Mouse (Mus musculus) embryonic facial prominence, embryonic 13.5 days (tissue): ENCODE measurements at regions not wholly inside any gene's neighbourhood (a gene's known extent, or its start where the extent isn't known, plus 50 kb on each side); places are given as distances from the start of the nearest gene placed in this dataset.

Experiments
- ATAC-seq: fragments of 200-750 bp; cut with Nextera tagmentation; 2 replicates; pipeline ENCODE4 v1.8.0; 2017; ENCODE audit warnings: low read depth; ENCODE audit not compliant: insufficient number of reproducible peaks, insufficient read depth, low FRiP score, low TSS enrichment
- H3K27ac ChIP-seq: fragments of 300-500 bp; sonication (generic); 2 replicates; pipeline ENCODE4 v1.5.1; 2015; ENCODE audit warnings: moderate library complexity, mild to moderate bottlenecking, inconsistent platforms
- H3K27me3 ChIP-seq: fragments of 300-500 bp; sonication (generic); 2 replicates; pipeline ENCODE4 v1.6.1; 2015; ENCODE audit warnings: mild to moderate bottlenecking, inconsistent platforms
- H3K36me3 ChIP-seq: fragments of 300-500 bp; sonication (generic); 2 replicates; pipeline ENCODE4 v1.6.1; 2015; ENCODE audit warnings: mild to moderate bottlenecking, inconsistent platforms
- H3K4me1 ChIP-seq: fragments of 300-500 bp; sonication (generic); 2 replicates; pipeline ENCODE4 v1.6.1; 2015; ENCODE audit warnings: inconsistent platforms
- H3K4me2 ChIP-seq: fragments of 300-500 bp; sonication (generic); 2 replicates; pipeline ENCODE4 v1.6.1; 2015; ENCODE audit warnings: moderate library complexity, mild to moderate bottlenecking, inconsistent platforms
- H3K4me3 ChIP-seq: fragments of 300-500 bp; sonication (generic); 2 replicates; pipeline ENCODE4 v1.5.1; 2015; ENCODE audit warnings: mild to moderate bottlenecking, inconsistent platforms
- H3K9ac ChIP-seq: fragments of 300-500 bp; sonication (generic); 2 replicates; pipeline ENCODE4 v1.6.1; 2015; ENCODE audit warnings: mild to moderate bottlenecking, inconsistent platforms
- H3K9me3 ChIP-seq: fragments of 300-500 bp; sonication (generic); 2 replicates; pipeline ENCODE4 v1.6.1; 2016; ENCODE audit warnings: inconsistent platforms
- WGBS: fragments of 180-500 bp; shearing (Covaris S2); methylation state at CpG from one replicate; pipeline ENCODE4 v1.1.7; 2015; ENCODE audit warnings: mixed read lengths; 5-methylcytosine and 5-hydroxymethylcytosine counted together

- Histone ChIP-seq H3K4me3 (no peak overlapping the region), H3K9me3 (no peaks in the 10 kb centered on the region), H3K9ac (no peak overlapping the region), H3K4me2 (no peak overlapping the region), H3K27me3 (no peaks in the 10 kb centered on the region), H3K36me3 (no peaks in the 10 kb centered on the region), H3K27ac (peak overlapping the region; percentile 55), H3K4me1 (peaks cover 18% of the 10 kb centered on the region)
- WGBS: 70% methylated on average over 6 of the region's 6 CpGs
- ATAC-seq: 0 out of 2 replicates have a peak, but pooled peaks have one; percentile 56
These were observed 269.7 kb upstream of the Cdyl start for GRCm38 (mm10) chr13:35389781-35390525.

GRCm38 (mm10) chr13:35390526-35390880, 269.1 kb upstream of the Cdyl start:
- no peak overlapping the region for H3K4me3 ChIP-seq
- WGBS: 33% methylated on average over 4 of the region's 4 CpGs
- H3K9me3 ChIP-seq: no peaks in the 10 kb centered on the region
- no peak overlapping the region for H3K4me2 ChIP-seq
- H3K27ac ChIP-seq: peak overlapping the region; percentile 55
- H3K4me1 ChIP-seq: peaks cover 22% of the 10 kb centered on the region
- no peaks in the 10 kb centered on the region for H3K36me3 ChIP-seq
- no peaks in the 10 kb centered on the region for H3K27me3 ChIP-seq
- H3K9ac ChIP-seq: no peak overlapping the region
- ATAC-seq: 0 out of 2 replicates have a peak, but pooled peaks have one; percentile 54

GRCm38 (mm10) chr13:35392167-35392566, 267.5 kb upstream of the Cdyl start:
- Histone ChIP-seq H3K4me1 (peaks cover 27% of the 10 kb centered on the region), H3K27ac (no peak overlapping the region), H3K9me3 (no peaks in the 10 kb centered on the region), H3K9ac (no peak overlapping the region), H3K4me3 (no peak overlapping the region), H3K36me3 (no peaks in the 10 kb centered on the region), H3K27me3 (no peaks in the 10 kb centered on the region), H3K4me2 (no peak overlapping the region)
- 86% methylated on average over 6 of the region's 6 CpGs for WGBS
- no peak for ATAC-seq

- Histone ChIP-seq H3K9ac (no peak overlapping the region), H3K4me1 (peaks cover 19% of the 10 kb centered on the region), H3K27ac (no peak overlapping the region), H3K4me2 (no peak overlapping the region), H3K9me3 (no peaks in the 10 kb centered on the region), H3K36me3 (no peaks in the 10 kb centered on the region), H3K27me3 (no peaks in the 10 kb centered on the region), H3K4me3 (no peak overlapping the region)
- ATAC-seq: no peak
- WGBS: 41% methylated on average over 4 of the region's 4 CpGs
These were observed 264.4 kb upstream of the Cdyl start for GRCm38 (mm10) chr13:35395192-35395591.

GRCm38 (mm10) chr13:35395630-35396029, 264.0 kb upstream of the Cdyl start:
- H3K4me1 ChIP-seq: peaks cover 15% of the 10 kb centered on the region
- H3K27me3 ChIP-seq: no peaks in the 10 kb centered on the region
- H3K36me3 ChIP-seq: no peaks in the 10 kb centered on the region
- 34% methylated on average over 5 of the region's 5 CpGs for WGBS
- no peak overlapping the region for H3K9ac ChIP-seq
- ATAC-seq: no peak
- no peaks in the 10 kb centered on the region for H3K9me3 ChIP-seq
- no peak overlapping the region for H3K4me3 ChIP-seq
- no peak overlapping the region for H3K4me2 ChIP-seq
- no peak overlapping the region for H3K27ac ChIP-seq

- no peaks in the 10 kb centered on the region for H3K27me3 ChIP-seq
- no peak overlapping the region for H3K27ac ChIP-seq
- no peak for ATAC-seq
- no peaks in the 10 kb centered on the region for H3K9me3 ChIP-seq
- H3K4me1 ChIP-seq: peaks cover 8% of the 10 kb centered on the region; the same call in 1 of the 2 replicates
- H3K9ac ChIP-seq: no peak overlapping the region
- H3K36me3 ChIP-seq: no peaks in the 10 kb centered on the region
- H3K4me2 ChIP-seq: no peak overlapping the region
- WGBS: 84% methylated on average over 2 of the region's 2 CpGs
- no peak overlapping the region for H3K4me3 ChIP-seq
These were observed 262.5 kb upstream of the Cdyl start for GRCm38 (mm10) chr13:35397166-35397565.

- no peak overlapping the region for H3K4me3 ChIP-seq
- no peaks in the 10 kb centered on the region for H3K9me3 ChIP-seq
- no peaks in the 10 kb centered on the region for H3K36me3 ChIP-seq
- no peak overlapping the region for H3K27ac ChIP-seq
- no peak overlapping the region for H3K9ac ChIP-seq
- no peaks in the 10 kb centered on the region for H3K27me3 ChIP-seq
- no peak overlapping the region for H3K4me2 ChIP-seq
- 71% methylated on average over 8 of the region's 8 CpGs for WGBS
- peaks cover 8% of the 10 kb centered on the region; the same call in 1 of the 2 replicates for H3K4me1 ChIP-seq
- ATAC-seq: no peak
These were observed 261.4 kb upstream of the Cdyl start for GRCm38 (mm10) chr13:35398192-35398591.

- 71% methylated on average over 2 of the region's 2 CpGs for WGBS
- no peak overlapping the region for H3K4me3 ChIP-seq
- no peak for ATAC-seq
- H3K4me2 ChIP-seq: no peak overlapping the region
- no peaks in the 10 kb centered on the region for H3K9me3 ChIP-seq
- no peaks in the 10 kb centered on the region for H3K36me3 ChIP-seq
- no peak overlapping the region for H3K27ac ChIP-seq
- H3K4me1 ChIP-seq: no peaks in the 10 kb centered on the region
- no peak overlapping the region for H3K9ac ChIP-seq
- no peaks in the 10 kb centered on the region for H3K27me3 ChIP-seq
These were observed 256.8 kb upstream of the Cdyl start for GRCm38 (mm10) chr13:35402856-35403255.

GRCm38 (mm10) chr13:35404428-35404827, 255.2 kb upstream of the Cdyl start:
- Histone ChIP-seq H3K36me3 (no peaks in the 10 kb centered on the region), H3K9ac (no peak overlapping the region), H3K27me3 (no peaks in the 10 kb centered on the region), H3K4me2 (no peak overlapping the region), H3K4me3 (no peak overlapping the region), H3K9me3 (no peaks in the 10 kb centered on the region), H3K27ac (no peak overlapping the region), H3K4me1 (no peaks in the 10 kb centered on the region)
- WGBS: 85% methylated on average over 5 of the region's 5 CpGs
- ATAC-seq: no peak

- Histone ChIP-seq H3K27ac (no peak overlapping the region), H3K4me3 (no peak overlapping the region), H3K4me1 (no peaks in the 10 kb centered on the region), H3K9me3 (no peaks in the 10 kb centered on the region), H3K9ac (no peak overlapping the region), H3K27me3 (no peaks in the 10 kb centered on the region), H3K4me2 (no peak overlapping the region), H3K36me3 (no peaks in the 10 kb centered on the region)
- no peak for ATAC-seq
- WGBS: 83% methylated on average over 1 of the region's 1 CpGs
These were observed 254.2 kb upstream of the Cdyl start for GRCm38 (mm10) chr13:35405384-35405783.

GRCm38 (mm10) chr13:35417500-35417899, 242.1 kb upstream of the Cdyl start:
- Histone ChIP-seq H3K4me3 (no peak overlapping the region), H3K27me3 (no peaks in the 10 kb centered on the region), H3K9ac (no peak overlapping the region), H3K27ac (no peak overlapping the region), H3K36me3 (no peaks in the 10 kb centered on the region), H3K4me2 (no peak overlapping the region), H3K4me1 (no peaks in the 10 kb centered on the region), H3K9me3 (no peaks in the 10 kb centered on the region)
- 83% methylated on average over 4 of the region's 4 CpGs for WGBS
- no peak for ATAC-seq

- ATAC-seq: no peak
- no peaks in the 10 kb centered on the region for H3K27me3 ChIP-seq
- H3K27ac ChIP-seq: no peak overlapping the region
- no peak overlapping the region for H3K4me3 ChIP-seq
- H3K4me2 ChIP-seq: no peak overlapping the region
- no peak overlapping the region for H3K9ac ChIP-seq
- H3K9me3 ChIP-seq: no peaks in the 10 kb centered on the region
- WGBS: 79% methylated on average over 3 of the region's 3 CpGs
- H3K4me1 ChIP-seq: no peaks in the 10 kb centered on the region
- no peaks in the 10 kb centered on the region for H3K36me3 ChIP-seq
These were observed 239.6 kb upstream of the Cdyl start for GRCm38 (mm10) chr13:35420076-35420475.
